Mouse (Mus musculus) brain, embryonic 14.5 days (tissue): ENCODE data around the gene Ror2.

Experiments
- CTCF ChIP-seq: fragments of 200-500 bp; IDR thresholded peaks from 2 replicates; pipeline ENCODE4 v1.5.1; 2012; ENCODE audit warnings: inconsistent platforms, mild to moderate bottlenecking, moderate library complexity, borderline replicate concordance; ENCODE audit not compliant: insufficient read depth, insufficient read length; ENCODE audit errors: extremely low read depth
- POLR2A ChIP-seq: fragments of 200-500 bp; IDR thresholded peaks from 2 replicates; pipeline ENCODE4 v1.6.1; 2012; ENCODE audit warnings: mild to moderate bottlenecking, inconsistent platforms, borderline replicate concordance; ENCODE audit not compliant: poor library complexity, insufficient read depth, insufficient read length, severe bottlenecking; ENCODE audit errors: extremely low read depth

- TF ChIP-seq POLR2A (no peak), CTCF (no peak)
Observed at GRCm38 (mm10) chr13:53140298-53140697, 145.6 kb downstream of the Ror2 start.
